Mouse (Mus musculus) adrenal gland, postnatal 25 days (tissue): ENCODE data around the gene Amer2. TPM values are rescaled to one million over a fixed set of nuclear protein-coding genes. Genes with fewer than 3 reads are reported as not detected.

Experiments
- DNase-seq: peaks from one replicate; pipeline ENCODE4 v3.0.0; 2021; ENCODE audit warnings: mixed read lengths
- total RNA-seq: library from RNA; stranded (reverse); gene quantifications from 2 replicates; pipeline ENCODE4 v1.2.3, GENCODE M21; 2021

Gene Amer2
- total RNA-seq, 1 experiment from 2014 or later, result 3.7 TPM

DNA sequence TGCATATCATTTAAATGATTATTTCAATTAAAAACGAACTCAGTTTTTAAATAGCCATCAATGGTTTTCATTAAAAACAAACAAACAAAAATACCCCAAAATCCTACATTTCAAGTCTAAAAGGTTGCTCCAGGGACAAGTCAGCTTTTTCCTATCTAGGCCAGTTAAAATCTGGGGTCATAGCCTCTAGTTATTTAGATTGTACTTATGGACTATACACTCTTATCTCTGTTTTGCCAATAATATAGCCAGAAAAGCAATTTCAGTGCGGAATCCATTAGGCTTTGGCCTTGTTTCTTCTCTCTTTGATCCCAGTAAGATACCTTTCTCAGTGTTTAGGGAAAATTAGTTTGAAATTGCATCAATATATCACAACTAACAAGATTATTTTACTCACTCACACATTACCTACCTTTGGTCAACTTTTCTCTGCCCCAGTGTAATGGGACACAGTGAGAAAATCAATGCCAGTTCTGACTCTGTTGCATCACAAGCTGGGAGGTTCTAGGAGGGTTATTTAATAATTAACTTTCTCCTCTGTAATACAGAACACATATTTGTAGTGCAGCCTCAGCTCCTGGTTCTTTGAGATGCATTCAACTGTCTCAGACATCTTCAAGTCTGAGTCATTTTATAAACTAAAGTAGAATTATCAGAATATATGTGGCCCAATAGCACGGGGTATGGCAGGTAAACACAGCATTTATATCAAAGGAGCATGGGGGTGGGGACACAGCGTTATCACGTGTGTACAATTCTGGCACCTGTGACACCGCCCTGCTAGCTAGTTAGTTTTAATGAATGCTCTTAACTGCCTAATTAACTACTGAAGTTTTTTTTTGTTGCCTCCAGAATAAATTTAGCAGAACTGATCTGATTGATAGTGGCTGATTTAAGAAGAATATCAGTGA is 13.8 kb downstream of the Amer2 start:
- no peak for DNase-seq

DNA sequence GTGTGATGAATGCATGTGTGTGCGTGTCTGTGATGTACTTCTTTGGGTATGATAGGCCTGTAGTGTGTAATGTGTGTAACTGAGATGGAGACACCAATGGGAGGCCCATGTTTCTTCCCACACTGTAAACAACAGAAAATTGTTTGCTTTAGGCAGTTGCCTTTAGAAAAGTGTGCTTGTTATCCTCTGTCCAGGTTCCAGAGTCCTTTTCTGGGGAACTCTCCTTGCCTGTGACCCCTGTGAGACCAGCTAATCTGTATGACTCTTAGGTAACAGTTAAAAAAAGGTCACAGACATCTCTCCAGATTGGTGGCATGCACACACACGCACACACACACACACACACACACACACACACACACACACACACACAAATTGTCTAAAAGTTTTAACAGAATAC is 15.3 kb downstream of the Amer2 start:
- no peak for DNase-seq

DNA sequence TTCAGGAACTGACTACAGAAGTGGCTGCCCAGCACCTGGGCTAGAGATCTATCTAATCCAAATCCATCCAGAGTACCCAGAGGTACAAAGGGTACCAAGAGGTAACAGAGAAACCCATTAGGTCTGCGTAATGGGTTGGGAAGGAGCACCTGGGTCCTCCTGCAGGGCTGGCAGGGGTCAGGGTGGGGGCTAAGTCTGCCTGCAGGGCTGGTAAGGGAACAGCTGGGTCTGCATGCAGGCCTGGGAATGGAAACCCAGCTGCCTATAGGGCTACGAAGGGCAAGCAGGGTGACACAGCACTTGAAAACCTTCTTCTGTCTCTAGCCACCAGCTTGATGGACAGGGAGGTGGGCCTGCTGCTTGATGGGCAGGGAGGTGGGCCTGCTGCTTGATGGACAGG is 19.1 kb downstream of the Amer2 start:
- DNase-seq, result no peak

DNA sequence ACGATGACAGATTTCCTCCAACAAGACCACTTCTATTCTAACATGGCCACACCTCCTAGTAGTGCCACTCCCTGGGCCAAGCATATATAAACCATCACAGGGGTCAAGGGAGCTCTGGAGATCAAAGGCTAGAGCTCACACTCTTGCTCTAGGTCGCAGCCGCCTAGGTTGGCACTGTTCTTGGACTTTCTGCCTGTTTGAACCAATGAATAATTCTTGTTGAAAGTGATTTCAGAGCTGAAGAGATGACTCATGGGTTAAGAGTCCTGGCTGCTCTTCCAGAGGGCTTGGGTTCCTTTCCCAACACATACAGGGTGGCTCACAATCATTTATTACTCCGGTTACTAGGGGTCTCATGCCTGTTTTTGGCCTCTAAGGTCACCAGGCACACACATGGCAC is 24.3 kb downstream of the Amer2 start:
- no peak for DNase-seq

DNA sequence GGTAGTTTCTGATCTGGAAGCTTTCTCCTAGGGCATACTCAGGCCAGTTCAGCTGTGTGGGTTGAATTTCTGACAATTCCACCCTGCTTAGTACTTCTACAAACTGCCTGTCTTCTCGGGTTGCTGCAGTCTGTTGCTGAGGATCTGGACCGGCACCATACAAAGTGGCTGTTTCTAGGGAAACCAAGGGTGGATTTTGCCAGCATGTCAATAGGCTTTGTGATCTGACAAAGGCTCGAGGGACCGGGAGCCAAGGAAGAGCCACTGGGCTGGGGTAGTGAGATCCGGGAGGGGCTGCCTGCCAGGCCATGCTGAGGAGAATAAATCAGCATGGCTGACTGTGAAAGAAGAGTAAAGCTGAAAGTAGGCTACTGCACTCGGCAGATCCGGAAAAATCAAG is 25.8 kb downstream of the Amer2 start:
- DNase-seq, result no peak

DNA sequence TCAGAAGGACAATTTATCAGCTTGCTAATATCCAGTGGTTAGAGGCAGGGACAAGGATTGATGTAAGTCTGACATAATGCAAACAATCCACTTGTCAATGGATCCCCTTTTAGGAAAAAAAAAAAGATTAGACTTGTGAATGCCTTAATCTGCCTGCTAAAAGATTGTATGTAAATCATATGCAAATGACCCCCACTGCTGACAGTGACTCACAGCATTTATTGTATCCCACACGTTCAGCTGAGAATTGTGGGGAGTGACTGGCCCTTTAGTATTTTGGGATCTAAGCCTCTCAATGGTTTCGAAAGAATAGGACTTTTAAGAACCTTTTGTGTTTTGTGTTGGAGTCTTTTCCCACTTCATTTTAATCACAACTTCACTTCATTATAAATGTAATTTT is 30.2 kb downstream of the Amer2 start:
- no peak for DNase-seq

DNA sequence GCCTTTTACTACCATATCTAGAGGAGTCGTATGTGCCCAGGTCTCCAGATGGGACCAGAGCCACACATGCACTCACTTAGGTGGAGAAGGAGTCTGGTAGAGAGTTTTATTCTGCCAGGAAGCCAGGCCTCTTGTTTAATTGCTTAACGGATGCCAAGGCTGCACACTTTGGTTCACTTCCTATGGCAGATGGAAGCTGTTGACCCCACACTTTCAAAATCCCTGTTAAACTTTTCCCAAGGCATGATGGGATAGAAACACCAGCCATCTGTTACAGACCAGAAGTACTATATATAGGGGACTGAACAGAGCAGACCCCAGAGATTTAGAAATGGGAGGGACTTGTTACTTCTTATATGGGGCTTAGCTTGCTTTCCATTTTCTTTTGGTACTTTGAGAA is 32.8 kb downstream of the Amer2 start:
- DNase-seq, result no peak

DNA sequence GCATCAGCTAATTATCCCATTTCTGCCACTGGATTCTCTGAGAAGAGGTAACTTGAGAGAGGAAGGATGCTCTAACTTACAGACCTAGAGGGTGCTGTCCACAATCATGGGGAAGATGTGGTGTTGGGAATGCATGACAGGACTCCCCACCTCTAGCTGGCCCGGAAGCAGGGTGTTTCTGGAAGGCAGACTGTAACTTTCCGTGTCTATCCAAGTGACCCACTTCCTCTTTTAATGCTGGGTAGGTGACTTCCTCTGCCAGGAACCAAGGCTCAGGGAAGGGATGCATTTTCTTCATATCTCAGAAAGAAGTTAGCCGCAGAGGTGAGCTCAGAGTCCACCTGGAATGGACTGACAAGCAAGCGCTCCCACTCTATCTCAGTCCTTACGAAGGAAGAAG is 33.5 kb downstream of the Amer2 start:
- no peak for DNase-seq

DNA sequence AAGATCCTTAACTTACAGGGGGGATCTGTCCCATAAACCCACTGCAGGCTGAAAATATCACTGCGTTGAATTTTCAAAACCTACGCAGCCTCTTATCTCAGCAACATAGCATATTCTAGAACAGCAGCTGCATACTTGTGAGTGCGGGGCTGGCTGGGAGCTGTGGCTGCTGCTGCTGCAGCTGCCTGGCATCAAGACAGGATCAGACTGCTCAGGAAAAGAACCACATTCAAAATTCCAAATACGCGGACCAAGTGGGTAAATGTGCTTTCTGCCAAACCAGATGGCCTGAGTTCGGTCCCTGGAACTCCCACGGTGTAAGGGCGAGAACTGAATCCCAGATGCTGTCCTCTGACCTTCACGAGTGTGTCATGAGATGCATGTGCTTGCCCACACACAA is 34.3 kb downstream of the Amer2 start:
- no peak for DNase-seq

DNA sequence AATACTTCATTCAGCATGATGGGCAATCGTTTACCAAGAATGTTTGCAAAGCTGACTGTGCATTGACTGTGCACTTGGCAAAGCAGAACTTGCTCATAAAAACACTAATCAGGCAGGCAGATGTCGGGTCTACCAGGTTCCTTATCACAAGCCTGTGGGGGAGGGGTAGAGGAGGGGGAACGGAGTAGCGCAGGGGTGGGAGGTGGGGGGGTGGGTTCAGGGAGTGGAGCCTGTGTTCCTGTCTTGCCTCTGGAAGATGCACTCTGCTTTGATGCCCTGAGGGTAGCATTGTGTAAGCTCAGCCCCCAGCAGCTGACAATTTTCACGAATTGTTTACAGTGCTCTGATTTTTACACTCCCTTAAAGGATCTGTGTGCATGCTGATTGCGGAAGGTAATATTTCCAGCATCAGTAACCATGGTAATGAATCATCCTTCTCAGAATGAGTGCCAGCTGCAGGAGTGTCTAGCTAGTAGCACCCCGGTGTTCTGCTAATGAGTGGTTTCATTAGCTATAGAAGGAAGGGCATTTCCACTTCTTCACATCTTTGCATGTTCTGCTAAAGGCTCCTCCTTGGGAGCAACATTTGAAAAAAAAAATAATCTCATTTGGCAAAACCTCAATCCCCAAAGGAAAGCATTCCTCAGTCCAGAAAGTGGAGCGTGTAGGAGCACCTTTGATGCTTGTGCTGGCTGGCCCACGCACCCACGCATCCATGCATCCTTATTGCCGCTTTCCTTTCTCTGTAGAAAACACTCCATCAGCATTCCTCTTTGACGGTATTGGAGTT is 36.8 kb downstream of the Amer2 start:
- DNase-seq, result no peak

DNA sequence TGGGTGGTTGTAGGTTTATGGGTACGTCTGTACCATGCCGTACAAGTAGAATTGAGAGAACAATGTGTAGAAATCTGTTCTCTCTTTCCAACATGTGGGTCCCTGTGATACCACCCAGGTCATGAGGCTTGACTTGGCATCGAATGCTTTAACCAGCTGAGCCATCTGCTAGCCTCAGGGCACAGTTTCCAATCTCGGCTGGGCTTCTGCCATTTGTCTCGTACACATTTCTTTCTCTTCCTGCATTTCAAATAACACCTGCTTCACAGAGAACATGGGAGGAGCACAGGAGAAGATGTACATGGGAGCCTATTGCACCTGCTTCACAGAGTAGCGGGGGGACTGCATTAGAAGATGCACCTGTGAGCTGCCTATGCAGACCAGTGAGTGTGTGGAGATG is 38.2 kb downstream of the Amer2 start:
- no peak for DNase-seq

DNA sequence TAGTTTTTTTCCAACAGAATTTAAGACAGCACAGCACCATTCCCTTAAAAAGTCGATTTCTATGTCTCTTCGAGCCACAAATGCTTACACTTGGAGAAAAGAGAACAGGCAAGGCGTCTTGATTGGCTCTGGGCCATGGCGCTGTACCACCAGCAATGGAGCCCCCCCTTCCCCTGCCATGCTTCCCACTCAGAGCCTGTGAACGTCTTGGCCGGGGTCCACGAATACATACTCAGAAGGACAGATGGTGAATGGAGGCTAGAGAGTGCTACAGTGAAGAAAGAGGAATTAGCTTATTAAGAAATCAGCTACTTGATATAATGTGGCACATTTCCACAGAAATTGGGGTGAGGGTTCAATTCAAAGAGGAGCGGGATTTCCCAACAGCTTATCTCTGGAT is 41.6 kb downstream of the Amer2 start:
- DNase-seq, result no peak

DNA sequence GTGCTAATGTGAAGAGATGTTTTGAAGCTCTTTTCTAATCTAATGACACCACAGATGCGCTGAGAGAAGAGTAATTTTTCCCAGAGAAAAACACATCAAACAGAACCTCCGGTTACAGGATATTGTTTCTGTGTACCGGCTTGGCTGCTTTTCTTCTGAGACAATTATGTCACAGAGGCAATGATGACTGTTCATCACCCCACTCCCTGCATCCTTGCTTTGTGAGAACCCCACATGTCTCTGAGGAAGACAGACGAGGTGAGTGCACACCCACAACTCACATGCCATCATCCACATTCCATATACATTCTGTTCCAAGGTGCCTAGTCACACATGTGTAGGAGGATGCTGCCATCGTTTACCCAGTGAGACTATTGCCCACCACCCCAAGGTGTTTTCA is 44.9 kb downstream of the Amer2 start:
- DNase-seq, result no peak

DNA sequence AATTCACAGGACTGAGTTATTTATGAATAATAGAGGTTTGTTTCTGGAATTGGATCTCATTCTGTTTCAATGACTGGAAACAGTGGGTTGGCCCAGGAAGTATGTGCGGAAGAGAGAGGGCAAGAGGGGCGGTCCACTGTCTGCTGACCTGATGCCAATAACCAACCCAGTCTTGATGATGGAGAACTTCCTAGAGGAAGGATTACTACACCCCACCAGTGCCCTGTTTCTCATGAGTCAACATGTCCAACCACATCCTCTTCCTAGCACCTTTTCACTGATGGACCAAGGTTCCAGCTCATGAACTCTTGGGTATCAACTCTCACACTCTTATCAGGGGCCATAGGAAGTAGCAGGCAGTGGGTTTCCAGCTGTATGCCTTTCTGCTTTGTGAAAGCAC is 49.9 kb downstream of the Amer2 start:
- no peak for DNase-seq

DNA sequence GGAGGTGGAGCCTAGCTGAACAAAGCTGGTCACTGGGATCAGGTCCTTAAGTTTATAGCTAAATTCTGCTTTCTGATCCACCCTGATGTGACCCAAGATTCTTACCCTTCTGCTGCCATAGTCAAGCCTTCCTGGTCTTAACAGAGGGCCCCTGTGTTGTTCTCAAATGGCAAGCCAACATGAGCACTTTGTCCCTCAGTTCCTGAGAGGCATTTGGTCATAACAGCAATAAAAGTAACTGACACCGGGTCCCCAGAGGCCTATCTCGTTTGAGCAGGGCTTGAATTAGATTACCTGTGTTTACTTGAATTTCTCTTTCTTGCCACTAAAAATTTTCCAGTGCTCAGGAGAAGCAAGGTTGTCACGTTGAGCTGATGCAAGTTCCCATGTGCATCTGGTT is 51.1 kb downstream of the Amer2 start:
- DNase-seq, result no peak

DNA sequence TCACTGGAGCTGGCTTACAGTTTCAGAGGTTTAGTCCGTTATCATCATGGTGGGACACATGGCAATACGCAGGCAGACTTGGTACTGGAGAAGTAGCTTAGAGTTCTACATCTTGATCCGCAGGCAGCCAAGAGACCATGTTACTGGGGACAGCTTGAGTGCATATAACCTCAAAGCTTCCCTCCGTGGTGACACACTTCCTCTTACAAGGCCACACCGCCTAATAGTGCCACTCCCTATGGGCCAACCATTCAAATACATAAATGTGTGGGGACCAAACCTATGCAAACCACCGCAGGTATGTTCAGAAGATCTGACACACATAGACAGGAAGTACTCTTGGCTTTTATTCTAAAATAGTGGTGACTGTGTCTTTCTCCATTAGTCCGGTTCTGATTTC is 52.5 kb downstream of the Amer2 start:
- DNase-seq, result no peak

DNA sequence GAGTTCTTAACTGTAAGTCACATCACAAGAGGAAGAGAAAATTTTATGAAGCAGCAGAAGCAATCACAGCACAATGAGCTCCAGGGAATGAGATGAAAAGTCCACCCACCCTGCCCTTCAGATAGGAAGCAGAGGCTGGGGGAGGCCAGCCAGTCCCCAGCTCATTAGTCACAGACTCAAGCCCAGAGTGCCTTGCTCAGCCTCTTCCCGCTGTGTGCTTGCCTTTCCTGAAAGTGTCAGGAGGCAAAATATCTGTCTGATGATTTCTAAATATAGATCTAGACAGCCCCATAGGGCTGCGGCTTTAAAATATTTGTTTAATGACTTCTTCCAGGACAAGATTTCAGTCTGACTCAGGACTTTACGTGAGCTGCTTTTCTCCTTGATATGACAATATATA is 54.8 kb downstream of the Amer2 start:
- DNase-seq, result no peak

DNA sequence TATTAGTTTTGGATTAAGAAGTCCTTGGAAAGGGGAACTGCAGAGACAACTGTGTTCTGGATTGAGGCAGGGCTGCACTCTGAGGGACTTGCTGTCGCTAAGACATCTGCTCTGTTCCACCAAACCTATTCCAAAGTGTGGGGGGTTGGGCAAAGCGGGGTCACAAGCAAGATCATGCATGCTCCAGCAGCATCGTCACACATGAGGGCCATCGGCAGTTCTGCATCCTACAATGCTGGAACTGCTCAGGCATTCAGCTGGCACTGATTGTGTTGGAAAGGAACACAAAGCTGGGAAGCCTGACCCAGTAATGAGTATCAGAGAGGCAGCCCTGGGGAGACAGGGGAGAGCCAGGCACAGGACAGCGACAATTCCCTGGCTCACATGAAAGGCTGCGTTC is 56.5 kb downstream of the Amer2 start:
- DNase-seq, result no peak

DNA sequence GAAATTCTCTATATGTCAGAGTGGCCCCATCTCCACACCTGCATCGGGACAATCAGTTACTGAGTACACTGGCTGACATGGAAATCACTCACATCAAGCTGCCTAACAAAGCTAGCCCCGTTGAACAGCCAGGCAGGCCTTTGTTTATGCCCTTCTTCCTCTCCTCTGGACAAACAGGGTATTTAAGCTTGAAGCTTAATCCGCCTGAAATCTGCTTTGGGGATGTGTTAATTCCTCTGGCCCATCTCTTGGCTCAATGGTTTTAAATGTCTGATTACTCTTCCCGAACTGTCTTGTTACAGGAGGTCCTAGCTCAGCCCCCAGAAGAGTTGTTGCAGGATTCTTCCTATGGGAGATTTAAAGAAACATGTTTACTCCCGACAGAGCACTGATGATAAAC is 58.5 kb downstream of the Amer2 start:
- DNase-seq, result no peak

DNA sequence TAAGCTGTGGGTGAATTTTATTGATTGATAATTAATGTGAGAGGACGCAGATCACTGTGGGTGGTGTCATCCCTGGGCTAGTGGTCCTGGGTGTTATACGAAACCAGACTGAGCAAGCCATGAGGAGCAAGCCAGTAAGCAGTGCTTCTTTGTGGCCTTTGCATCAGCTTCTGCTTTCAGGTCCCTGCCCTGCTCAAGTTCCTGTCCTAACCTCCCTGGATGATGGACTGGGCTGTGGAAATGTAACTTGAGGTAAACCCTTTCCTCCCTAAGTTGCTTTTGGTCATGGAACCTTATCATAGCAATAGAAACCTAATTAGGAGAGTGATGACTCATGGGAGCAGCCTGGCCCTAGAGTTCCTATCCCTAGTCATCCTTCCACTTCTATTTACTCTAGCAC is 59.1 kb downstream of the Amer2 start:
- no peak for DNase-seq

DNA sequence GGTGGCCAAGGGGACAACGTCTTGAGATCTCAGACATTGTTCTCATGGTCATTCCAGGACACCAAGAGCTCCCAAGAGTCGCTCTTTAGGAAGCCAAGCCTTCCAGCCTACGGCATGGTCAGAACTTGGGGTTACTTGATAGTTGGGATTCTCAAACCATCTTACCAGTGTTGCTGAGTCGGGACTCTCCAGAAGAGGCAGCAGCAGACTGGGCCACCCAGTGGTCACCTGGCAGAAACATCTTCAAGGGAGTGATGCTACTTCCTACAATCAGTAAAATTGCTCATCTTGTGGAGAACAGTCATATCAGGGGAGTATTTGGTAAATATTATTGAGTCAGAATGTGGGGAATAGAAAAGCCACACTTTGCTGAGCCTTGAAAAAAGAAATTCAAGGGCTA is 62.5 kb downstream of the Amer2 start:
- peak; percentile 31 for DNase-seq

DNA sequence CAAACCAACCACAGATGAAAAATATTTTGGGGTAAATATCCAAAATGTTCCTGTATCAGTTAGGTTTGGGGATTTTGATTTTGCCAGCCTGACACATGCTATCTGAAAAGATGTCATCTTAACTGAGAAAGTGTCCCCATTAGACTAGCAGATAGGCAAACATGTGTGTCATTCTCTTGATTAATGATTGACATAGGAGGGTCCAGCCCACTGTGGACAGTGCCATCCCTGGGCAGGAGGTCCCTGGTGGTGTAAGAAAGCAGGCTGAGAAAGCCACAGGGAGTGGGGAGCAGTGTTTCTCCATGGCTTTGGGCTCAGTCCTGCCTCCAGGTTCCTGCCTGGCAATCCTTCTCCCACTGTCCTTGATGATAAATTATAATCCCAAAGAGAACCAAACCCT is 63.3 kb downstream of the Amer2 start:
- no peak for DNase-seq
